Mouse (Mus musculus): ENCODE data around the gene Eif2ak3.

- TF ChIP-seq CTCF (IDR thresholded peaks at IDR 0.05; ENCODE audit: borderline replicate concordance, control insufficient read depth, extremely low read depth, insufficient read depth, low read length, poor library complexity): no peak
- TF ChIP-seq POLR2A (IDR thresholded peaks at IDR 0.05; ENCODE audit: control insufficient read depth, extremely low read depth, insufficient read depth, low read length, poor library complexity): no peak
Observed at GRCm38 (mm10) chr6:70862726-70863125, 18.4 kb downstream of the Eif2ak3 start.

Measured in thymus, adult 2 months (tissue).